Mouse (Mus musculus) liver, postnatal 0 days (tissue): ENCODE data around the gene Taf1d.
A peak's percentile ranks its signal among the peaks of the same experiment; 100 is the strongest.

Source experiments
- CTCF ChIP-seq: sonication (generic); IDR thresholded peaks from 2 replicates; pipeline ENCODE4 v1.5.1; 2016; ENCODE audit warnings: antibody characterized with exemption, low read depth
- EP300 ChIP-seq: IDR thresholded peaks from 2 replicates; pipeline ENCODE4 v1.6.1; 2016; ENCODE audit warnings: antibody characterized with exemption, low read depth, mild to moderate bottlenecking

DNA sequence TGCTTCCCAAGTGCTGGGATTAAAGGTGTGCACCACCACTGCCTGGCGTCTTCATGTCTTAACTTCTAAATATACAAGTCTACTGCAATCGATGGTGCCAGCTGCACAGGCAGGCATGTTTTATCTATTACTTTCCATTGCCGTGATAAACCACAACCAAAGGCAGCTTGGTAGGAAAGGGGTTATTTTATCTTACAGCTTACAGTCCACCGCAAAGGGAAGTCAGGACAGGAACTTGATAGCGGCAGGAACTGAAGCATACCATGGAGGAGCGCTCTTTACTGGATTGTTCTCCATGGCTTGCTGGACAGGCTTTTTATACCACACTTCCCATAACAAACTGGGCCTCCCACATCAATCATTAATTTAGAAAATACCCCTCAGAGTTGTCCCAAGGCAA, 16.8 kb upstream of the Taf1d start:
- TF ChIP-seq CTCF = no peak
- TF ChIP-seq EP300 = peak; percentile 94
